7 mouse cellular contexts compared by ENCODE assay signal in the genomic region with DNA sequence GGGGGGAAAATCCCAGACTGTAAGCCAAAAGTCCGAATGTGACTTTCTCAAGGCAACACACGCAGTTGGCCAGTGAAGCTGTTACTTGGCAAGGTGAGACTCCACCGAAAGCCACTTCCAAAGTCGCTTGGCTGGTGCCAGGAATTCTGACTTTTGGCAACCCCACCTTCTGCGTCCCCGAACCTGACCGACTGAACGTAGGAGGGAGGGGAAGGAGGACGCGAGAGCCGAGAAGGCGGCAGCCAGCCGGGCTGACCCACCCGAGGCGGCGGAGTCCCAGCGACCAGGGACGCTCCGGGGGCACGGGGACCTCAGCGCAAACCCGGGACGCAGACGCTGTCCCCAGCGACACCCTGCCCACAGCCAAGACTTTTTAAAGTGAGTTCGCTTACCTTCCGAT.
DNase-seq lines count a peak whose midpoint lies in the region; ATAC-seq and TF ChIP-seq lines count a peak whose summit lies in the region.

No protein-coding gene starts in this region.

- H3K36me3 ChIP-seq in hindbrain, embryonic 16.5 days (ENCODE audit: control insufficient read depth, insufficient read depth, low read length), result no peaks in the 10 kb centered on the region
- no peaks in the 10 kb centered on the region for H3K36me3 ChIP-seq in liver, embryonic 14.5 days (replicated peaks; ENCODE audit: control insufficient read depth, insufficient read depth, low read depth)
- no peaks in the 10 kb centered on the region for H3K36me3 ChIP-seq in neural tube, embryonic 13.5 days

- no peak for TF ChIP-seq EP300 in liver, embryonic 14.5 days (IDR thresholded peaks at IDR 0.05; ENCODE audit: low read depth)

- intact Hi-C loops in gastrocnemius, postnatal 14 days (cut with DNase I; ENCODE audit: low total_unique reads), result loop anchor here (10.0 kb wide), 1 partner anchor 503 kb away; no protein-coding TSS in a partner anchor

- 0 out of 2 replicates have a peak, but pooled peaks have one; percentile 41 for ATAC-seq in hindbrain, embryonic 16.5 days
- no peak for ATAC-seq in liver, embryonic 14.5 days (ENCODE audit: insufficient read depth)
- no peak for ATAC-seq in neural tube, embryonic 13.5 days (ENCODE audit: low read depth)

- WGBS in hindbrain, embryonic 16.5 days, result under 1% methylated on average over 27 of the region's 27 CpGs
- 2% methylated on average over 27 of the region's 27 CpGs for WGBS in liver, embryonic 14.5 days (ENCODE audit: insufficient replicate concordance)
- under 1% methylated on average over 27 of the region's 27 CpGs for WGBS in neural tube, embryonic 13.5 days

- TF ChIP-seq CTCF in liver, embryonic 14.5 days (IDR thresholded peaks at IDR 0.05; ENCODE audit: low read depth), result no peak

- peak overlapping the region; percentile 74 for H3K4me2 ChIP-seq in hindbrain, embryonic 16.5 days (ENCODE audit: low read length)
- H3K4me2 ChIP-seq in liver, embryonic 14.5 days (ENCODE audit: low read depth), result peak overlapping the region; percentile 60
- peak overlapping the region; percentile 81 for H3K4me2 ChIP-seq in neural tube, embryonic 13.5 days

- H3K9ac ChIP-seq in hindbrain, embryonic 16.5 days (ENCODE audit: low read depth, low read length), result peak overlapping the region; percentile 60
- no peak overlapping the region for H3K9ac ChIP-seq in liver, embryonic 14.5 days (replicated peaks)
- peak overlapping the region; percentile 67 for H3K9ac ChIP-seq in neural tube, embryonic 13.5 days

- peaks cover 3% of the 10 kb centered on the region for H3K4me1 ChIP-seq in hindbrain, embryonic 16.5 days (ENCODE audit: control insufficient read depth, insufficient read depth, low read depth, low read length)
- H3K4me1 ChIP-seq in liver, embryonic 14.5 days (replicated peaks; ENCODE audit: control insufficient read depth in 2 of 2, insufficient read depth in 2 of 2, low read length in 1 of 2), result no peaks in the 10 kb centered on the region
- H3K4me1 ChIP-seq in neural tube, embryonic 13.5 days (replicated peaks), result peaks cover 14% of the 10 kb centered on the region

- peak; percentile 27 to 75 for DNase-seq in adrenal gland, adult (ENCODE audit: inconsistent age in 2 of 2, low spot score in 1 of 2)
- DNase-seq in cerebellum, postnatal 10 days, result peak; percentile 77 to 87
- DNase-seq in gastrocnemius, postnatal 14 days, result peak; percentile 58
- no peak for DNase-seq in liver, embryonic 14.5 days (ENCODE audit: low read depth in 3 of 3, low spot score in 3 of 3)
- no peak for DNase-seq in frontal cortex, postnatal 10 days (ENCODE audit: low spot score in 2 of 2)

- H3K27ac ChIP-seq in hindbrain, embryonic 16.5 days (ENCODE audit: low read depth, low read length), result peak overlapping the region; percentile 29; the same call in 1 of the 2 replicates
- no peak overlapping the region for H3K27ac ChIP-seq in liver, embryonic 14.5 days
- H3K27ac ChIP-seq in neural tube, embryonic 13.5 days (replicated peaks), result 0 out of 2 replicates have a peak overlapping the region, but pooled peaks have one; percentile 20

- H3K4me3 ChIP-seq in hindbrain, embryonic 16.5 days (ENCODE audit: low read length), result peak overlapping the region; percentile 48
- H3K4me3 ChIP-seq in liver, embryonic 14.5 days (ENCODE audit: insufficient read depth in 1 of 2, low read depth in 2 of 2, low read length in 2 of 2), result peak overlapping the region; percentile 26 to 48
- H3K4me3 ChIP-seq in neural tube, embryonic 13.5 days, result peak overlapping the region; percentile 49

- no peaks in the 10 kb centered on the region for H3K9me3 ChIP-seq in hindbrain, embryonic 16.5 days (ENCODE audit: control insufficient read depth, low read length)
- H3K9me3 ChIP-seq in liver, embryonic 14.5 days (ENCODE audit: control insufficient read depth, low read length), result no peaks in the 10 kb centered on the region
- no peaks in the 10 kb centered on the region for H3K9me3 ChIP-seq in neural tube, embryonic 13.5 days

- H3K27me3 ChIP-seq in hindbrain, embryonic 16.5 days (replicated peaks; ENCODE audit: control insufficient read depth, insufficient read depth, low read length), result peaks cover 6% of the 10 kb centered on the region
- H3K27me3 ChIP-seq in liver, embryonic 14.5 days (ENCODE audit: control insufficient read depth, insufficient read depth, low read length), result peaks cover 20% of the 10 kb centered on the region
- H3K27me3 ChIP-seq in neural tube, embryonic 13.5 days, result peaks cover 45% of the 10 kb centered on the region

Comparison
In these comparisons a context has a peak if more than half of its experiments do, and no peak if none do; other contexts are left out.
1. DNase-seq: peak in adrenal gland, adult (2 of 2), cerebellum, postnatal 10 days (2 of 2) and gastrocnemius, postnatal 14 days (single experiment); none in liver, embryonic 14.5 days (0 of 3) and frontal cortex, postnatal 10 days (0 of 2).
2. Peak in every context shown above with its lines, with median percentiles within 50 percentile points of each other: H3K4me2 ChIP-seq and H3K4me3 ChIP-seq.